Mouse (Mus musculus) spleen, postnatal 10 days (tissue): ENCODE measurements at regions not wholly inside any gene's neighbourhood (a gene's known extent, or its start where the extent isn't known, plus 50 kb on each side); places are given as distances from the start of the nearest gene placed in this dataset.
"Not testable (repeated sequence)": the region's sequence is repeated elsewhere in the genome, so short reads cannot be mapped to it uniquely, and the experiment has no call there.

ENCODE experiments used
- DNase-seq, 2 experiments: peaks; one replicate each; pipeline ENCODE4 v3.0.0; 2021 to 2022; ENCODE audit warnings: low spot score in 2 of 2

GRCm38 (mm10) chr2:18453426-18453825 lies 60.8 kb upstream of the Dnajc1 start:
- not testable (repeated sequence) for DNase-seq

GRCm38 (mm10) chr2:18445809-18446208 lies 53.2 kb upstream of the Dnajc1 start:
- DNase-seq, result no peak
